Mouse (Mus musculus) testis, adult 2 months (tissue): Measurements from ENCODE around the gene Ube2cbp.

Experiments
- CTCF ChIP-seq: fragments of 200-500 bp; IDR thresholded peaks from 2 replicates; pipeline ENCODE4 v1.5.1; 2012; ENCODE audit warnings: low read depth, mild to moderate bottlenecking, inconsistent platforms, low read length, moderate library complexity; ENCODE audit not compliant: control insufficient read depth, insufficient read depth, insufficient replicate concordance
- POLR2A ChIP-seq: fragments of 200-500 bp; IDR thresholded peaks from 2 replicates; pipeline ENCODE4 v1.6.1; 2012; ENCODE audit warnings: low read depth, mild to moderate bottlenecking, inconsistent platforms, low read length, moderate library complexity; ENCODE audit not compliant: control insufficient read depth

DNA sequence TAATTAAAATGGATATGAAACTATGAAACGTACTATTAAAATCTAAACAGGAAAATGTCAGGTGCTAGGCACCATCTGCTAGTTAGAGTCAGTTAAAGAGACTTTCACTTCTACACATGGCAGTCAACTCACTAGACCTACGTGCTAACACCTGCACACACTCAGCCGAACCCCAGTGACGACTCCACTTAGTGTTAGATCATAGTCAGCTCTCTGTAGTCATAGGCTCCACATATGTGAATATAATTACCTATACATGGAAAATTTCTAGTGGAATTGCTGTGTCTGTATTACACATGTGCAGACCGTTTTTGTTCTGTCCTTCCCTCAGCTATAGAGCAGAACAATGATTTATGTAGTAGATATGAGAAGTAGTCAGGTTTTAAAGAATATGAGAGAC, 130.4 kb downstream of the Ube2cbp start:
- TF ChIP-seq CTCF (no peak), POLR2A (no peak)
